Mouse (Mus musculus) MEL (cell line): ENCODE measurements at regions not wholly inside any gene's neighbourhood (a gene's known extent, or its start where the extent isn't known, plus 50 kb on each side); places are given as distances from the start of the nearest gene placed in this dataset.

Source experiments
- DNase-seq: peaks from one replicate; pipeline ENCODE4 v3.0.0; 2011; ENCODE audit warnings: low read depth, low spot score
- H3K27ac ChIP-seq: 2 replicates; pipeline ENCODE4 v1.5.1; 2012; ENCODE audit warnings: low read depth, mild to moderate bottlenecking, control low read depth, low read length, moderate library complexity; ENCODE audit not compliant: control insufficient read depth
- H3K27me3 ChIP-seq, 2 experiments: fragments of 150-350 bp in 1 of 2; sonication (generic) in 1 of 2; 2 replicates each; pipeline ENCODE4 v1.6.1; 2012; ENCODE audit warnings: low read length in 2 of 2, mild to moderate bottlenecking in 2 of 2, improper control_type of control experiment in 1 of 2, moderate library complexity in 1 of 2; ENCODE audit not compliant: insufficient read depth in 2 of 2, control insufficient read depth in 1 of 2
- H3K36me3 ChIP-seq, 2 experiments: 2 replicates each; pipeline ENCODE4 v1.6.1; 2012 to 2014; ENCODE audit warnings: low read length in 2 of 2, improper control_type of control experiment in 1 of 2, inconsistent platforms in 1 of 2, mild to moderate bottlenecking in 1 of 2; ENCODE audit not compliant: insufficient read depth in 2 of 2, control insufficient read depth in 1 of 2
- H3K4me1 ChIP-seq, 2 experiments: fragments of 150-350 bp in 1 of 2; sonication (generic) in 1 of 2; 2 replicates each; pipeline ENCODE4 v1.6.1; 2012; ENCODE audit warnings: low read length in 2 of 2, improper control_type of control experiment in 1 of 2, mild to moderate bottlenecking in 1 of 2; ENCODE audit not compliant: insufficient read depth in 2 of 2, control insufficient read depth in 1 of 2
- H3K4me3 ChIP-seq, 2 experiments: fragments of 150-350 bp in 1 of 2; sonication (generic) in 1 of 2; 2 replicates each; pipeline ENCODE4 v1.5.1; 2012; ENCODE audit warnings: low read depth in 2 of 2, low read length in 2 of 2, mild to moderate bottlenecking in 2 of 2, moderate library complexity in 2 of 2, control low read depth in 1 of 2, improper control_type of control experiment in 1 of 2; ENCODE audit not compliant: control insufficient read depth in 1 of 2, insufficient read depth in 1 of 2
- H3K79me2 ChIP-seq: 2 replicates; pipeline ENCODE4 v1.6.1; 2012; ENCODE audit warnings: mild to moderate bottlenecking, low read length, moderate library complexity; ENCODE audit not compliant: control insufficient read depth, poor library complexity, insufficient read depth
- H3K9ac ChIP-seq: 2 replicates; pipeline ENCODE4 v1.6.1; 2012; ENCODE audit warnings: low read depth, mild to moderate bottlenecking, control low read depth, low read length, moderate library complexity; ENCODE audit not compliant: control insufficient read depth, poor library complexity, severe bottlenecking
- H3K9me3 ChIP-seq: fragments of 150-350 bp; sonication (generic); replicated peaks from 2 replicates; pipeline ENCODE4 v1.6.1; 2012; ENCODE audit warnings: mild to moderate bottlenecking, low read length, improper control_type of control experiment, moderate library complexity; ENCODE audit not compliant: insufficient read depth
- CHD1 ChIP-seq: IDR thresholded peaks from 2 replicates; pipeline ENCODE4 v1.6.1; 2012; ENCODE audit warnings: low read depth, mild to moderate bottlenecking, inconsistent platforms, low read length, improper control_type of control experiment
- CHD2 ChIP-seq: IDR thresholded peaks from 2 replicates; pipeline ENCODE4 v1.6.1; 2011; ENCODE audit warnings: low read length, improper control_type of control experiment
- CTCF ChIP-seq, 3 experiments: IDR thresholded peaks in 2 of 3; conservative IDR thresholded peaks in 1 of 3; 2 replicates each; pipeline ENCODE4 v1.5.1; 2011 to 2012; ENCODE audit warnings: low read length in 3 of 3, low read depth in 2 of 3, mild to moderate bottlenecking in 2 of 3, improper control_type of control experiment in 1 of 3, inconsistent platforms in 1 of 3, mixed read lengths in 1 of 3, moderate library complexity in 1 of 3; ENCODE audit not compliant: control insufficient read depth in 1 of 3, insufficient read depth in 1 of 3, poor library complexity in 1 of 3, severe bottlenecking in 1 of 3
- ELF1 ChIP-seq: IDR thresholded peaks from 2 replicates; pipeline ENCODE4 v1.6.1; 2014; ENCODE audit warnings: low read depth, mild to moderate bottlenecking, inconsistent platforms, low read length, improper control_type of control experiment, moderate library complexity
- GATA1 ChIP-seq: IDR thresholded peaks from 2 replicates; pipeline ENCODE4 v1.6.1; 2011; ENCODE audit warnings: low read depth, low read length, improper control_type of control experiment
- HCFC1 ChIP-seq: IDR thresholded peaks from 2 replicates; pipeline ENCODE4 v1.6.1; 2012; ENCODE audit warnings: low read depth, mild to moderate bottlenecking, inconsistent platforms, low read length, improper control_type of control experiment, moderate library complexity
- KAT2A ChIP-seq: conservative IDR thresholded peaks from 2 replicates; pipeline ENCODE4 v1.6.1; 2012; ENCODE audit warnings: low read depth, low read length, improper control_type of control experiment, inconsistent platforms
- MAZ ChIP-seq: IDR thresholded peaks from 2 replicates; pipeline ENCODE4 v1.6.1; 2012; ENCODE audit warnings: low read depth, mild to moderate bottlenecking, inconsistent platforms, low read length, improper control_type of control experiment
- MEF2A ChIP-seq: IDR thresholded peaks from 2 replicates; pipeline ENCODE4 v1.6.1; 2014; ENCODE audit warnings: low read depth, mild to moderate bottlenecking, inconsistent platforms, low read length, improper control_type of control experiment; ENCODE audit not compliant: poor library complexity, insufficient replicate concordance, severe bottlenecking; ENCODE audit errors: extremely low read depth
- MYB ChIP-seq: IDR thresholded peaks from 2 replicates; pipeline ENCODE4 v1.6.1; 2011; ENCODE audit warnings: mild to moderate bottlenecking, low read depth, low read length, improper control_type of control experiment
- NELFE ChIP-seq: IDR thresholded peaks from 2 replicates; pipeline ENCODE4 v1.6.1; 2011; ENCODE audit warnings: low read depth, low read length, improper control_type of control experiment
- NRF1 ChIP-seq: IDR thresholded peaks from 2 replicates; pipeline ENCODE4 v1.6.1; 2014; ENCODE audit warnings: low read depth, mild to moderate bottlenecking, inconsistent platforms, low read length, improper control_type of control experiment, moderate library complexity; ENCODE audit not compliant: poor library complexity, insufficient read depth, severe bottlenecking
- POLR2A ChIP-seq, 2 experiments: IDR thresholded peaks; 2 replicates each; pipeline ENCODE4 v1.6.1; 2011 to 2012; ENCODE audit warnings: low read length in 2 of 2, mild to moderate bottlenecking in 2 of 2, control low read depth in 1 of 2, improper control_type of control experiment in 1 of 2, low read depth in 1 of 2, moderate library complexity in 1 of 2; ENCODE audit not compliant: control insufficient read depth in 1 of 2, insufficient read depth in 1 of 2, poor library complexity in 1 of 2
- POLR2AphosphoS2 ChIP-seq: IDR thresholded peaks from 2 replicates; pipeline ENCODE4 v1.6.1; 2011; ENCODE audit warnings: low read length, improper control_type of control experiment
- POLR2AphosphoS5 ChIP-seq: IDR thresholded peaks from 2 replicates; pipeline ENCODE4 v1.6.1; 2012; ENCODE audit warnings: low read depth, borderline replicate concordance, mild to moderate bottlenecking, inconsistent platforms, low read length, moderate library complexity, mixed read lengths
- RCOR1 ChIP-seq: IDR thresholded peaks from 2 replicates; pipeline ENCODE4 v1.6.1; 2012; ENCODE audit warnings: low read depth, mild to moderate bottlenecking, inconsistent platforms, low read length, improper control_type of control experiment
- SMC3 ChIP-seq: IDR thresholded peaks from 2 replicates; pipeline ENCODE4 v1.6.1; 2011; ENCODE audit warnings: low read depth, low read length, improper control_type of control experiment
- USF2 ChIP-seq, 2 experiments: IDR thresholded peaks; 2 replicates each; pipeline ENCODE4 v1.6.1; 2011 to 2012; ENCODE audit warnings: improper control_type of control experiment in 2 of 2, low read length in 2 of 2, borderline replicate concordance in 1 of 2, inconsistent platforms in 1 of 2, low read depth in 1 of 2, mild to moderate bottlenecking in 1 of 2; ENCODE audit not compliant: insufficient read depth in 1 of 2
- ZNF384 ChIP-seq: IDR thresholded peaks from 2 replicates; pipeline ENCODE4 v1.6.1; 2012; ENCODE audit warnings: low read depth, mild to moderate bottlenecking, inconsistent platforms, low read length, improper control_type of control experiment

DNA sequence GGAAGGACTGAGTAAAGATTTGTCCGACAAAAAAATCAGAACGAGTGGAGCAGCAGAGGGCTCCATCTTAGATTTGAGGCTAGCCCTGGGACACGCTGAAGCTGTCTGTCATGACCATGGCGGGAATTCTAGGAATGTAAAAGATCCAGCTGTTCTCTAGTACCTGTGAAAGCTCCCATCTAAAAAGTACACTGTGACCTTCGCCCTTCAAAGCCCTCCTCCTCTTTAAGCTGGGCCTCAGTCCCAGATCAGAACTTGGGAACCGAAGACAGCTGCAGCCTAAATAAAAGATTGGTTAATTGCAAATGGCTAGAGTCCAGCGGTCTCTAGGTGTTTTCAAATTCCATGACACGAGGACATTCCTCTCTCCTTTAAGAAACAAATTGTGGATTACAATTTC, 195.6 kb downstream of the Parm1 start:
- no peak for DNase-seq
- peaks cover 0 to 12% of the 10 kb centered on the region in 2 experiments; a peak in 2 of 4 replicates for H3K36me3 ChIP-seq
- H3K27ac ChIP-seq = no peak overlapping the region
- no peak overlapping the region for H3K9ac ChIP-seq
- H3K27me3 ChIP-seq = no peaks in the 10 kb centered on the region
- peaks cover 7 to 8% of the 10 kb centered on the region in 2 experiments for H3K4me1 ChIP-seq
- H3K79me2 ChIP-seq = no peaks in the 10 kb centered on the region
- no peaks in the 10 kb centered on the region for H3K9me3 ChIP-seq
- no peak overlapping the region for H3K4me3 ChIP-seq
- TF ChIP-seq NRF1 = no peak
- TF ChIP-seq POLR2A (IDR thresholded peaks at IDR 0.05; ENCODE audit: control insufficient read depth in 1 of 2, insufficient read depth in 1 of 2, low read depth in 1 of 2, low read length in 2 of 2, poor library complexity in 1 of 2) = no peak
- TF ChIP-seq NELFE = no peak
- no peak for TF ChIP-seq GATA1
- no peak for TF ChIP-seq SMC3
- TF ChIP-seq USF2 (IDR thresholded peaks at IDR 0.05; ENCODE audit: borderline replicate concordance in 1 of 2, insufficient read depth in 1 of 2, low read depth in 1 of 2, low read length in 2 of 2) = no peak
- TF ChIP-seq ZNF384 = no peak
- TF ChIP-seq CHD1 = no peak
- no peak for TF ChIP-seq MEF2A
- TF ChIP-seq MYB = no peak
- no peak for TF ChIP-seq ELF1
- no peak for TF ChIP-seq KAT2A
- no peak for TF ChIP-seq POLR2AphosphoS2
- TF ChIP-seq HCFC1 = no peak
- no peak for TF ChIP-seq CTCF (IDR thresholded peaks at IDR 0.05 in 2 of 3, conservative IDR thresholded peaks at IDR 0.05 in 1 of 3; ENCODE audit: control insufficient read depth in 1 of 3, insufficient read depth in 1 of 3, low read depth in 2 of 3, low read length in 3 of 3, poor library complexity in 1 of 3, severe bottlenecking in 1 of 3)
- no peak for TF ChIP-seq POLR2AphosphoS5
- no peak for TF ChIP-seq RCOR1
- TF ChIP-seq MAZ = no peak

DNA sequence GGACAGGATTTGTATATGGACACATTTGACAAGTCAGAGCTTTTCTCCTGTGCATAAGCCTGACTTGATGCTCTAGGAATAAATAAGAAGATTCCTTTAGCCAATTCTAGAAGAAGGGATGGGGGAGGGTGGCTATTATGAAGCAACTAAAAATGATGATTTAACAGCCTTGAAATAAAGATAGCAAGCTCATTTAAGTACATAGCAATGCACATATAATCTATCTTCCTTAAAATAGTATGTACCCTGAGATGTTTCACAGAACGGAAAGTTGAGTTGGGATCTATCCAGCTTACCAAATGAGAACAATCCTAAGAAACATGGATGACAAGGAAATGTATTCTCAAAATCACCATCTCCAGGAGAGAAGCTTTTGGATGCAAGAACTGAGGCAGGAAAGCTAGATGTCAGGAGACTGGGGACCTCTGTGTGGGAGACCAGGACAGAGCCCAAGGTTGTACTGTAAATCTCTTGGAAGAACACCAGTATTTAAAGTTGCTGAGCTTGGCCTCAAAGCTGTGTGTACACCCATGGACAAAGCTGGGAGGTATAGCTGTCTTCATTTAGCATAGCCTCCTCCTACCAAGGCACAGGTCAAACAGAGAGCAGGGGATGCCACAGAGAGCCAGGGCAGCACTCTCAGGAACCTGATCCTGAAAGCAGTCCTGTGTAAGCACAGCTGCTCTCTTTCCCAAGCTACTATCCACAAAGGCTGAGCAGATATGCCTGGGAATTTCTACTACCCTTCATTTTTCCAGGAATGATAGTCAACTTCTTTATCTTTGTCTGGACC, 192.3 kb downstream of the Parm1 start:
- Histone ChIP-seq H3K36me3 (peaks cover 0 to 7% of the 10 kb centered on the region in 2 experiments; a peak in 2 of 4 replicates), H3K4me1 (peaks cover 0 to 8% of the 10 kb centered on the region in 2 experiments; a peak in 2 of 4 replicates), H3K9me3 (no peaks in the 10 kb centered on the region), H3K79me2 (no peaks in the 10 kb centered on the region), H3K9ac (no peak overlapping the region), H3K4me3 (no peak overlapping the region), H3K27ac (no peak overlapping the region), H3K27me3 (no peaks in the 10 kb centered on the region)
- DNase-seq = no peak
- no peak for TF ChIP-seq CHD2
